Mouse (Mus musculus) brain, embryonic 18.5 days (tissue): Measurements from ENCODE around the gene Stx5a.

ENCODE experiments used
- DNase-seq: peaks from one replicate; pipeline ENCODE4 v3.0.0-alpha.2; 2012; ENCODE audit warnings: low read depth, low spot score

Gene Stx5a

GRCm38 (mm10) chr19:8798264-8798946 lies 57.2 kb downstream of the Stx5a start, which contains the start of gene Polr2g:
Gene Polr2g (minus strand): TSS chr19:8798577.
- peak; percentile 80 for DNase-seq

GRCm38 (mm10) chr19:8798947-8799315 lies 57.7 kb downstream of the Stx5a start:
- no peak for DNase-seq

GRCm38 (mm10) chr19:8802130-8802821 lies 61.1 kb downstream of the Stx5a start, which contains the start of gene Zbtb3:
Gene Zbtb3 (plus strand): TSS chr19:8802555.
- peak; percentile 98 for DNase-seq

- DNase-seq = no peak
These were observed 62.1 kb downstream of the Stx5a start for GRCm38 (mm10) chr19:8803204-8803780.

GRCm38 (mm10) chr19:8803879-8804660 lies 62.9 kb downstream of the Stx5a start:
- no peak for DNase-seq
